Mouse (Mus musculus) intestine, embryonic 15.5 days (tissue): ENCODE results near the gene Ndufaf1. TPM values are rescaled to one million over a fixed set of nuclear protein-coding genes. Genes with fewer than 3 reads are reported as not detected.
A peak's percentile ranks its signal among the peaks of the same experiment; 100 is the strongest.

Source experiments
- ATAC-seq: fragments of 200-750 bp; cut with Nextera tagmentation; 2 replicates; pipeline ENCODE4 v1.8.0; 2017; ENCODE audit warnings: moderate TSS enrichment, moderate library complexity
- H3K27ac ChIP-seq: fragments of 300-500 bp; sonication (generic); 2 replicates; pipeline ENCODE4 v1.5.1; 2015; ENCODE audit warnings: mild to moderate bottlenecking, inconsistent platforms
- H3K27me3 ChIP-seq: fragments of 300-500 bp; sonication (generic); replicated peaks from 2 replicates; pipeline ENCODE4 v1.6.1; 2015; ENCODE audit warnings: inconsistent platforms
- H3K36me3 ChIP-seq: fragments of 300-500 bp; sonication (generic); 2 replicates; pipeline ENCODE4 v1.6.1; 2015; ENCODE audit warnings: inconsistent platforms
- H3K4me1 ChIP-seq: fragments of 300-500 bp; sonication (generic); replicated peaks from 2 replicates; pipeline ENCODE4 v1.6.1; 2015; ENCODE audit warnings: inconsistent platforms
- H3K4me2 ChIP-seq: fragments of 300-500 bp; sonication (generic); replicated peaks from 2 replicates; pipeline ENCODE4 v1.6.1; 2015; ENCODE audit warnings: mild to moderate bottlenecking, inconsistent platforms
- H3K4me3 ChIP-seq: fragments of 300-500 bp; sonication (generic); replicated peaks from 2 replicates; pipeline ENCODE4 v1.5.1; 2015; ENCODE audit warnings: inconsistent platforms
- H3K9ac ChIP-seq: fragments of 300-500 bp; sonication (generic); 2 replicates; pipeline ENCODE4 v1.6.1; 2015; ENCODE audit warnings: inconsistent platforms
- H3K9me3 ChIP-seq: fragments of 300-500 bp; sonication (generic); 2 replicates; pipeline ENCODE4 v1.6.1; 2016; ENCODE audit warnings: inconsistent platforms
- WGBS: fragments of 180-500 bp; shearing (Covaris S2); methylation state at CpG from one replicate; pipeline ENCODE4 v1.1.7; 2015; 5-methylcytosine and 5-hydroxymethylcytosine counted together
- polyA plus RNA-seq: library from polyadenylated mRNA; unstranded; fragments of >200 nt; fragmentation: Nextera tagmentation; extraction: Ambion mirVana; gene quantifications from 2 replicates; pipeline ENCODE4 v1.2.1, GENCODE M21; 2015

The Ndufaf1 gene
- polyA plus RNA-seq, result 50.0 and 51.6 TPM in 2 replicates

DNA sequence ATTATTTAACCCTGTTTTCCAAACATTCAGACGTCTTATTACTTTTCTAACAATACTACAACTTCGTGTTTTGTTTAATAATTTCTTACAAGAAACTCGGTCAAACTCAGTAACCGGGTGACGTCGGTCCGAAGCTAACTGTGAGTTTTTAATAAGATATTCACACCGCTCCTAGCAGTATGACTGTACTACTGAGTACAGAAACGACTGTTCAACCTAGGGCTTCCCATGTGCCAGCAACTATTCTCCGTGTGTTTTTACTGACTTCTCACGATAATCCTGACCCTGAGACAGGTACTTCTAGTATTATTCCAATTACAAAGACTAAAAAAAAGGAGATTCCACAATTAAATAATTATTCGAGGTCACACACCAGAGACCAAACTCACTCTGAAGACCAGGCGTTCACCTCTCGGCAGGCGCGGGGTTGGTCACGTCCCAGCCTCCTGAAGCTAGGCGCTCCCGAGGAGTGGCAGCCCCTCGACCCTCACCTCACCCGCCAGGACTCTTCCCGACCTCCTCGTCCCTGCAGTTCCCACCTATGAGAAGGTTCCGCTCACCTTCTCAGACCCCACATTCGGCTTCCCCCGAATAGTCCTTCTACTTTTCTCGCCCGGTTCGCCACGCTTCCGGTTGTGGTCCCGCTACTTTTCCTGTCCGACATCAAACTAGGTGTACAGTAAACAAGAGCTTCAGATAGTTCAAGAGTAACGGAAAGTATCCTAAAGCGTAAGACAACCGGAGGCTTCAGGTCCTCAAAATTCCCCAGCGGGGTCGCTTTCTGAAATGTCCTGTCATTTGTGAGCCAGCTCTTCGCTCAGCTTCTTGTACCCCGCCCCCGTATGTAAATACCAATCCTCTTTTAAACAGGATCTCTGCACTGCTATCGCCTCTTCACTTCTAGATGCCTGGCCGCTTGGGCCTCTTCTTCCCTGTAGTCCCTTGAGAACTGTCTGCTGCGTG lies at the start of gene Ndufaf1:
TSS of gene Ndufaf1 (minus strand) at position 608 of the 963 bp plus-strand sequence.
- Histone ChIP-seq H3K9me3 (no peaks in the 10 kb centered on the region), H3K4me3 (peak within 1 kb of the TSS; percentile 80), H3K4me1 (peaks cover 7% of the 10 kb centered on the region; the same call in 1 of the 2 replicates), H3K27ac (no peak within 1 kb of the TSS), H3K27me3 (no peaks in the 10 kb centered on the region), H3K36me3 (peaks cover 11% of the 10 kb centered on the region; the same call in 1 of the 2 replicates), H3K9ac (peak within 1 kb of the TSS; percentile 88), H3K4me2 (peak within 1 kb of the TSS; percentile 70)
- peak; percentile 92 for ATAC-seq
- WGBS, result 1% methylated on average over 44 of the region's 44 CpGs

DNA sequence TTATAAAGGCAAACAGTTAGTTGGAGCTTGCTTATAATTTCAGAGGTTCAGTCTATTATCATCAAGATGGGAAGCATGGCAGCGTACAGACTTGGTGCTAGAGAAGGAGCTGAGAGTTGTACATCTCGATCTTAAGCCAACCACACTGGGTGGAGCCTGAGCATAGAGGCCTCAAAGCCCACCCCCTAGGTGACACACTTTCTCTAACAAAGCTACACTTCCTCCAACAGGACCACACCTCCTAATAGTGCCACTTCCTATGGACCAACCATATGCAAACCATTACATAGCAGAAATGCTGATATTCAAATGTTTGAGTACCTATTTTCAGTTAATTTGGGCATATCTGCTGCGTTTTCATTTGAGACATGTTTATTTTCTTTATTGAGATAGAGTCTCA lies 47.4 kb upstream of the Ndufaf1 start:
- no peak for ATAC-seq
- peaks cover 11% of the 10 kb centered on the region; the same call in 1 of the 2 replicates for H3K36me3 ChIP-seq
- no peak overlapping the region for H3K4me3 ChIP-seq
- no peak overlapping the region for H3K9ac ChIP-seq
- no peak overlapping the region for H3K4me2 ChIP-seq
- WGBS, result 87% methylated on average over 3 of the region's 3 CpGs
- no peaks in the 10 kb centered on the region for H3K27me3 ChIP-seq
- no peaks in the 10 kb centered on the region for H3K4me1 ChIP-seq
- no peak overlapping the region for H3K27ac ChIP-seq
- H3K9me3 ChIP-seq, result no peaks in the 10 kb centered on the region

DNA sequence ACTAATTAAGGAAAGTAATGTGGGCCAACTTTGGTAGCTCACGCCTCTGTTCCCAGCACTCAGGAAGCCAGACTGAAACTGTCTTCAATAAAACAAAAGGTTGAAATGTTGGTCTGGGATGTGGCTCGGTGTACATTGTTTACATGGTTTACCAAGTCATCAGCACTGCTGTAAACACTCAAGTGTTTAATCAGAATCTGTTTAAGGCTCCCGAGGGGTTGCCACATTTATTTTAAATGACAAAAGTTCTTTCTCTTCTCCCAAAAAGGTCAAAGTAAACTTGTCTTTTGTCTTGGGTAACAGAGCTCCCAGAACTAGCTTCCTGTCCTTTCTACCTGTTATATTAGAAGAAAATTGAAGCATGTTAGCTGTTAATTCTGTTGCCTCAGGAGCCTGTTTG lies 45.0 kb upstream of the Ndufaf1 start:
- Histone ChIP-seq H3K27ac (no peak overlapping the region), H3K36me3 (peaks cover 6% of the 10 kb centered on the region; the same call in 1 of the 2 replicates), H3K4me3 (no peak overlapping the region), H3K27me3 (no peaks in the 10 kb centered on the region), H3K4me1 (no peaks in the 10 kb centered on the region), H3K9me3 (no peaks in the 10 kb centered on the region), H3K4me2 (no peak overlapping the region), H3K9ac (no peak overlapping the region)
- no peak for ATAC-seq
- WGBS, result 78% methylated on average over 3 of the region's 3 CpGs

GRCm38 (mm10) chr2:119703171-119703570 lies 40.5 kb upstream of the Ndufaf1 start:
- H3K4me2 ChIP-seq, result no peak overlapping the region
- H3K9ac ChIP-seq, result no peak overlapping the region
- H3K36me3 ChIP-seq, result no peaks in the 10 kb centered on the region
- no peaks in the 10 kb centered on the region for H3K9me3 ChIP-seq
- H3K4me1 ChIP-seq, result no peaks in the 10 kb centered on the region
- 91% methylated on average over 2 of the region's 2 CpGs for WGBS
- no peak overlapping the region for H3K4me3 ChIP-seq
- H3K27me3 ChIP-seq, result no peaks in the 10 kb centered on the region
- H3K27ac ChIP-seq, result no peak overlapping the region
- no peak for ATAC-seq

- Histone ChIP-seq H3K9ac (no peak overlapping the region), H3K27ac (no peak overlapping the region), H3K9me3 (no peaks in the 10 kb centered on the region), H3K4me3 (no peak overlapping the region), H3K36me3 (no peaks in the 10 kb centered on the region), H3K4me1 (no peaks in the 10 kb centered on the region), H3K4me2 (no peak overlapping the region), H3K27me3 (no peaks in the 10 kb centered on the region)
- whole genome bisulfite sequencing, result 93% methylated on average over 3 of the region's 3 CpGs
- no peak for ATAC-seq
These were observed 37.3 kb upstream of the Ndufaf1 start for GRCm38 (mm10) chr2:119699962-119700361.

DNA sequence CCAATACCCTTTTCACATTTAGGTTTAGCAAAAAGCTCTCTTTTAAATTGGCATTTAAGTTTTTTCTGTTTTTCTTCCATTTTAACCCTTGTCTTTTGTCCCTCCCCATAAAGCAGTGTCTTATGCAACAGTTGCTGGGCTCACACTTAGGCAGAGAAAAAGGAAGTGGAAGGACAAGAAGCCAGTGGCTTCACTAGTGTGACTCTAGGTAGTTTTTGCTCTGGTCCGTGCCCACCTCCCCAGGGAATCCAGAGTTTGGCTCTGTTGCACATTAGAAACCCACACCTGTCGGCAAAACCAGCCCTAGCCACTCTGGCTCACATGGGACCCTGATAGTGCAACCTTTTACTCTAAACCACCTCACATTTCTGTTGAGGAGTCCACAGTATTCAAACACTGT lies 35.8 kb upstream of the Ndufaf1 start:
- Histone ChIP-seq H3K9me3 (no peaks in the 10 kb centered on the region), H3K4me2 (no peak overlapping the region), H3K27me3 (no peaks in the 10 kb centered on the region), H3K4me3 (no peak overlapping the region), H3K9ac (no peak overlapping the region), H3K27ac (no peak overlapping the region), H3K36me3 (no peaks in the 10 kb centered on the region), H3K4me1 (no peaks in the 10 kb centered on the region)
- ATAC-seq, result no peak
- 90% methylated on average over 2 of the region's 2 CpGs for WGBS

- Histone ChIP-seq H3K27ac (no peak overlapping the region), H3K9ac (no peak overlapping the region), H3K36me3 (no peaks in the 10 kb centered on the region), H3K4me1 (no peaks in the 10 kb centered on the region), H3K27me3 (no peaks in the 10 kb centered on the region), H3K4me3 (no peak overlapping the region), H3K4me2 (no peak overlapping the region), H3K9me3 (no peaks in the 10 kb centered on the region)
- WGBS, result 85% methylated on average over 1 of the region's 1 CpGs
- no peak for ATAC-seq
These were observed 33.5 kb upstream of the Ndufaf1 start for GRCm38 (mm10) chr2:119696111-119696510.

DNA sequence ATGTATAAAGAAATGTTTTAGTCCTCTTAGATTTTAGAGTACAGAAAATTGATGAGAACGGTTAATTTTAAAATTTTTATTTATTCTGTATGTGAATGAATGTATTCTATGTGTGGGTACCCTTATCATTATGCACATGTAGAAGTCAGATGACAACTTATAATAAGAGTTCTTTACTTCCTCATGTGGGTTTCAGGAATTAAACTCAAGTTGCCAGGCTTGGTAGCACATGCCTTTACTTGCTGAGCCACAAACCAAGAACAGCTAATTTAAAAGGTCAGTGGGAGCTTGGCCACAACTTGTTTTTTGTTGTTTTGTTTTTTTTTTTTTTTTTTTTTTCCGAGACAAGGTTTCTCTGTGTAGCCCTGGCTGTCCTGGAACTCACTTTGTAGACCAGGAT lies 32.2 kb upstream of the Ndufaf1 start:
- H3K9ac ChIP-seq, result no peak overlapping the region
- no peak overlapping the region for H3K4me3 ChIP-seq
- WGBS, result 88% methylated on average over 2 of the region's 2 CpGs
- H3K9me3 ChIP-seq, result no peaks in the 10 kb centered on the region
- H3K27me3 ChIP-seq, result no peaks in the 10 kb centered on the region
- no peaks in the 10 kb centered on the region for H3K36me3 ChIP-seq
- H3K4me2 ChIP-seq, result no peak overlapping the region
- H3K4me1 ChIP-seq, result no peaks in the 10 kb centered on the region
- no peak overlapping the region for H3K27ac ChIP-seq
- ATAC-seq, result no peak

DNA sequence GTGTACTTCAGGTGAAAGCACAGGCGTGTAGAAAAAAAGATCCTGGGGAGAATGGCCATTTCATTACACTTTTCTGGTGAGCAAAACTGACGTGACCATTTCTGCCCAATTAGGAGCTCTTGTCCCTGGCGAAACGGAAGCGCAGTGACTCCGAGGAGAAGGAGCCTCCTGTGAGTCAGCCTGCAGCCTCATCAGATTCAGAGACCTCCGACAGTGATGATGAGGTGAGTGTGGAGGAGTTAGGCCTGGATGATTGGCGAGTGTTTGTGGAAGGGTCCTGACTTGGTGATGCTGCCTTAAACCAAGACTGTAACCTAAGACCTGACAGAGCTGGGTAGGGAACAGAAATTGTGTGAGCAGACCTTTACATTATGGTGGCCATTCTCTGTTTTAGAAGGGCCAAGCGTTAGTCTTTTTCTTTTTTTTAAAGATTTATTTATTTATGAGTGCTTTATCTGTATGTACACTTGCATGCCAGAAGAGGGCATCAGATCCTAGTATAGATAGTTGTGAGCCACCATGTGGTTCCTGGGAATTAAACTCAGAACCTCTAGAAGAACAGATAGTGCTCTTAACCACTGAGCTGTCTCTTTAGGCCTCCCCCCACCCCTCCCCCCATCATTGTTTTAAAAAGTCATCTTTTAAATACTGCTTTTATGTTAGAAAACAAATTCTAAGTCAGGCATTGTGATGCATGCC lies 29.5 kb upstream of the Ndufaf1 start:
- H3K4me3 ChIP-seq, result no peak overlapping the region
- H3K27me3 ChIP-seq, result no peaks in the 10 kb centered on the region
- H3K9me3 ChIP-seq, result no peaks in the 10 kb centered on the region
- no peak overlapping the region for H3K9ac ChIP-seq
- 81% methylated on average over 9 of the region's 9 CpGs for WGBS
- no peak overlapping the region for H3K4me2 ChIP-seq
- H3K36me3 ChIP-seq, result no peaks in the 10 kb centered on the region
- no peaks in the 10 kb centered on the region for H3K4me1 ChIP-seq
- no peak for ATAC-seq
- H3K27ac ChIP-seq, result no peak overlapping the region

GRCm38 (mm10) chr2:119683706-119684105 lies 21.1 kb upstream of the Ndufaf1 start:
- peaks cover 3% of the 10 kb centered on the region for H3K36me3 ChIP-seq
- H3K4me3 ChIP-seq, result no peak overlapping the region
- ATAC-seq, result no peak
- H3K9ac ChIP-seq, result no peak overlapping the region
- no peaks in the 10 kb centered on the region for H3K9me3 ChIP-seq
- no peaks in the 10 kb centered on the region for H3K27me3 ChIP-seq
- no peak overlapping the region for H3K4me2 ChIP-seq
- no peaks in the 10 kb centered on the region for H3K4me1 ChIP-seq
- H3K27ac ChIP-seq, result no peak overlapping the region
- 86% methylated on average over 2 of the region's 2 CpGs for WGBS

GRCm38 (mm10) chr2:119675831-119676230 lies 13.2 kb upstream of the Ndufaf1 start:
- Histone ChIP-seq H3K27me3 (no peaks in the 10 kb centered on the region), H3K4me1 (0 out of 2 replicates have a peak, but pooled peaks cover 2% of the 10 kb centered on the region), H3K27ac (no peak overlapping the region), H3K9ac (peak overlapping the region; percentile 99), H3K4me2 (peak overlapping the region; percentile 79), H3K36me3 (no peaks in the 10 kb centered on the region), H3K9me3 (no peaks in the 10 kb centered on the region), H3K4me3 (peak overlapping the region; percentile 99)
- ATAC-seq, result no peak
- WGBS, result 2% methylated on average over 5 of the region's 5 CpGs

- peak; percentile 92 for ATAC-seq
- Histone ChIP-seq H3K36me3 (no peaks in the 10 kb centered on the region), H3K27me3 (no peaks in the 10 kb centered on the region), H3K27ac (peak overlapping the region; percentile 76), H3K4me2 (peak overlapping the region; percentile 79), H3K4me1 (0 out of 2 replicates have a peak, but pooled peaks cover 2% of the 10 kb centered on the region), H3K9ac (peak overlapping the region; percentile 99), H3K9me3 (no peaks in the 10 kb centered on the region), H3K4me3 (peak overlapping the region; percentile 99)
- whole genome bisulfite sequencing, result under 1% methylated on average over 39 of the region's 39 CpGs
These were observed 12.7 kb upstream of the Ndufaf1 start for GRCm38 (mm10) chr2:119675215-119675784.
